Mouse (Mus musculus): ENCODE measurements at regions not wholly inside any gene's neighbourhood (a gene's known extent, or its start where the extent isn't known, plus 50 kb on each side); places are given as distances from the start of the nearest gene placed in this dataset.

- Histone ChIP-seq H3K4me3 (ENCODE audit: insufficient read depth, low read depth, low read length) (no peak overlapping the region), H3K27me3 (ENCODE audit: control insufficient read depth, insufficient read depth, low read length) (no peaks in the 10 kb centered on the region), H3K4me1 (ENCODE audit: control insufficient read depth, insufficient read depth, low read length) (no peaks in the 10 kb centered on the region), H3K9ac (ENCODE audit: low read depth, low read length) (no peak overlapping the region), H3K36me3 (ENCODE audit: control insufficient read depth, insufficient read depth, low read length) (no peaks in the 10 kb centered on the region), H3K79me2 (ENCODE audit: control insufficient read depth, insufficient read depth, low read length) (no peaks in the 10 kb centered on the region), H3K27ac (replicated peaks; ENCODE audit: insufficient read depth, low read depth, low read length) (no peak overlapping the region)
- TF ChIP-seq POLR2A (IDR thresholded peaks at IDR 0.05; ENCODE audit: extremely low read depth, insufficient read depth, low read length) (no peak), CTCF (IDR thresholded peaks at IDR 0.05; ENCODE audit: low read depth, low read length) (no peak)
- 67% methylated on average over 2 of the region's 2 CpGs for WGBS
- no peak for DNase-seq (ENCODE audit: extremely low read depth, low read depth, low spot score)
These were observed 124.9 kb upstream of the A430005L14Rik start for GRCm38 (mm10) chr4:153832151-153832550.

- Histone ChIP-seq H3K79me2 (ENCODE audit: control insufficient read depth, insufficient read depth, low read length) (no peaks in the 10 kb centered on the region), H3K9ac (ENCODE audit: low read depth, low read length) (no peak overlapping the region), H3K27me3 (ENCODE audit: control insufficient read depth, insufficient read depth, low read length) (no peaks in the 10 kb centered on the region), H3K27ac (replicated peaks; ENCODE audit: insufficient read depth, low read depth, low read length) (no peak overlapping the region), H3K4me3 (ENCODE audit: insufficient read depth, low read depth, low read length) (no peak overlapping the region), H3K36me3 (ENCODE audit: control insufficient read depth, insufficient read depth, low read length) (no peaks in the 10 kb centered on the region), H3K4me1 (ENCODE audit: control insufficient read depth, insufficient read depth, low read length) (no peaks in the 10 kb centered on the region)
- 76% methylated on average over 6 of the region's 6 CpGs for WGBS
- TF ChIP-seq CTCF (IDR thresholded peaks at IDR 0.05; ENCODE audit: low read depth, low read length) (no peak), POLR2A (IDR thresholded peaks at IDR 0.05; ENCODE audit: extremely low read depth, insufficient read depth, low read length) (no peak)
- DNase-seq (ENCODE audit: extremely low read depth, low read depth, low spot score) = no peak
These were observed 112.3 kb upstream of the A430005L14Rik start for GRCm38 (mm10) chr4:153844766-153845165.

DNA sequence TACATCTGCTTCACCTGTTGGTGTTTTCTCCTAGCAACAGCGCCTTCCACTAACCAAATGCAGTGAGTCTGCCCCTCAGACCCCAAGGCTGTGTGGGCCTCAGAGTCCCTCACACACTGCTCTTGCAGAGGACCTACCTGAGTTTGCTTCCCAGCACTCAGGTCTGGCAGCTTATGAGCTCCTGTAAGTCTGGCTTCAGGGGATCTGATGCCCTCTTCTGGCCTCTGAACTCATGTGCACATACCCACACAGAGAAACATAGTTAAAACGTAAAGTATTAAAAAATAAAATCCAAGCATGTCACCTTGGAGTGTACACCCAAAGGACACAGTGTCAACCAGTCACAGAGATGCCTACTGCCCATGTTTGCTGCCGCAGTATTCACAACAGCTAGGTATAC, 108.8 kb upstream of the A430005L14Rik start:
- H3K27ac ChIP-seq (replicated peaks; ENCODE audit: insufficient read depth, low read depth, low read length) = no peak overlapping the region
- no peaks in the 10 kb centered on the region for H3K79me2 ChIP-seq (ENCODE audit: control insufficient read depth, insufficient read depth, low read length)
- H3K27me3 ChIP-seq (ENCODE audit: control insufficient read depth, insufficient read depth, low read length) = no peaks in the 10 kb centered on the region
- H3K4me3 ChIP-seq (ENCODE audit: insufficient read depth, low read depth, low read length) = no peak overlapping the region
- H3K36me3 ChIP-seq (ENCODE audit: control insufficient read depth, insufficient read depth, low read length) = no peaks in the 10 kb centered on the region
- H3K4me1 ChIP-seq (ENCODE audit: control insufficient read depth, insufficient read depth, low read length) = no peaks in the 10 kb centered on the region
- no peak for TF ChIP-seq CTCF (IDR thresholded peaks at IDR 0.05; ENCODE audit: low read depth, low read length)
- H3K9ac ChIP-seq (ENCODE audit: low read depth, low read length) = no peak overlapping the region
- no peak for DNase-seq (ENCODE audit: extremely low read depth, low read depth, low spot score)
- WGBS = 57% methylated on average over 3 of the region's 3 CpGs

GRCm38 (mm10) chr4:153850186-153850585, 106.9 kb upstream of the A430005L14Rik start:
- no peaks in the 10 kb centered on the region for H3K4me1 ChIP-seq (ENCODE audit: control insufficient read depth, insufficient read depth, low read length)
- DNase-seq (ENCODE audit: extremely low read depth, low read depth, low spot score) = no peak
- no peak overlapping the region for H3K27ac ChIP-seq (replicated peaks; ENCODE audit: insufficient read depth, low read depth, low read length)
- H3K27me3 ChIP-seq (ENCODE audit: control insufficient read depth, insufficient read depth, low read length) = no peaks in the 10 kb centered on the region
- no peak overlapping the region for H3K4me3 ChIP-seq (ENCODE audit: insufficient read depth, low read depth, low read length)
- no peak overlapping the region for H3K9ac ChIP-seq (ENCODE audit: low read depth, low read length)
- WGBS = 78% methylated on average over 11 of the region's 11 CpGs
- no peaks in the 10 kb centered on the region for H3K36me3 ChIP-seq (ENCODE audit: control insufficient read depth, insufficient read depth, low read length)
- H3K79me2 ChIP-seq (ENCODE audit: control insufficient read depth, insufficient read depth, low read length) = no peaks in the 10 kb centered on the region
- no peak for TF ChIP-seq CTCF (IDR thresholded peaks at IDR 0.05; ENCODE audit: low read depth, low read length)
- no peak for TF ChIP-seq POLR2A (IDR thresholded peaks at IDR 0.05; ENCODE audit: extremely low read depth, insufficient read depth, low read length)

GRCm38 (mm10) chr4:153854084-153854747, 102.8 kb upstream of the A430005L14Rik start:
- no peaks in the 10 kb centered on the region for H3K36me3 ChIP-seq (ENCODE audit: control insufficient read depth, insufficient read depth, low read length)
- no peak for DNase-seq (ENCODE audit: extremely low read depth, low read depth, low spot score)
- H3K79me2 ChIP-seq (ENCODE audit: control insufficient read depth, insufficient read depth, low read length) = no peaks in the 10 kb centered on the region
- no peak overlapping the region for H3K4me3 ChIP-seq (ENCODE audit: insufficient read depth, low read depth, low read length)
- no peaks in the 10 kb centered on the region for H3K27me3 ChIP-seq (ENCODE audit: control insufficient read depth, insufficient read depth, low read length)
- WGBS = 70% methylated on average over 9 of the region's 9 CpGs
- no peak overlapping the region for H3K27ac ChIP-seq (replicated peaks; ENCODE audit: insufficient read depth, low read depth, low read length)
- H3K4me1 ChIP-seq (ENCODE audit: control insufficient read depth, insufficient read depth, low read length) = no peaks in the 10 kb centered on the region
- TF ChIP-seq CTCF (IDR thresholded peaks at IDR 0.05; ENCODE audit: low read depth, low read length) = no peak
- TF ChIP-seq POLR2A (IDR thresholded peaks at IDR 0.05; ENCODE audit: extremely low read depth, insufficient read depth, low read length) = no peak
- no peak overlapping the region for H3K9ac ChIP-seq (ENCODE audit: low read depth, low read length)

GRCm38 (mm10) chr4:153854748-153855092, 102.3 kb upstream of the A430005L14Rik start:
- Histone ChIP-seq H3K27me3 (ENCODE audit: control insufficient read depth, insufficient read depth, low read length) (no peaks in the 10 kb centered on the region), H3K79me2 (ENCODE audit: control insufficient read depth, insufficient read depth, low read length) (no peaks in the 10 kb centered on the region), H3K4me3 (ENCODE audit: insufficient read depth, low read depth, low read length) (no peak overlapping the region), H3K36me3 (ENCODE audit: control insufficient read depth, insufficient read depth, low read length) (no peaks in the 10 kb centered on the region), H3K4me1 (ENCODE audit: control insufficient read depth, insufficient read depth, low read length) (no peaks in the 10 kb centered on the region), H3K27ac (replicated peaks; ENCODE audit: insufficient read depth, low read depth, low read length) (no peak overlapping the region), H3K9ac (ENCODE audit: low read depth, low read length) (no peak overlapping the region)
- 18% methylated on average over 4 of the region's 4 CpGs for WGBS
- no peak for DNase-seq (ENCODE audit: extremely low read depth, low read depth, low spot score)
- no peak for TF ChIP-seq CTCF (IDR thresholded peaks at IDR 0.05; ENCODE audit: low read depth, low read length)
- TF ChIP-seq POLR2A (IDR thresholded peaks at IDR 0.05; ENCODE audit: extremely low read depth, insufficient read depth, low read length) = no peak

All from liver, adult 2 months (tissue).